Mouse (Mus musculus): Measurements from ENCODE around the gene Acss2.

- TF ChIP-seq CTCF (IDR thresholded peaks at IDR 0.05; ENCODE audit: borderline replicate concordance, extremely low read depth, insufficient read depth, insufficient read length) (no peak), POLR2A (IDR thresholded peaks at IDR 0.05; ENCODE audit: borderline replicate concordance, extremely low read depth, insufficient read depth, insufficient read length, poor library complexity, severe bottlenecking) (peak; percentile 71)
Observed at GRCm38 (mm10) chr2:155473570-155474088, 44.1 kb upstream of the Acss2 start, which contains the start of gene Ncoa6.

All from brain, embryonic 14.5 days (tissue).